Mouse (Mus musculus): ENCODE data around the gene Tgfbr2. TPM values are rescaled to one million over a fixed set of nuclear protein-coding genes. Genes with fewer than 3 reads are reported as not detected.

The Tgfbr2 gene
- polyA plus RNA-seq, 1 experiment from 2014 or later, result 7.8 TPM

GRCm38 (mm10) chr9:116167304-116167880 lies 7.8 kb downstream of the Tgfbr2 start:
- H3K9me3 ChIP-seq, result no peaks in the 10 kb centered on the region
- H3K4me3 ChIP-seq (replicated peaks), result no peak overlapping the region
- no peak overlapping the region for H3K9ac ChIP-seq
- peaks cover 6% of the 10 kb centered on the region; the same call in 1 of the 2 replicates for H3K4me1 ChIP-seq
- H3K27me3 ChIP-seq, result no peaks in the 10 kb centered on the region
- no peaks in the 10 kb centered on the region for H3K36me3 ChIP-seq (replicated peaks)
- H3K4me2 ChIP-seq, result no peak overlapping the region
- 87% methylated on average over 6 of the region's 6 CpGs for WGBS
- no peak for ATAC-seq (ENCODE audit: low FRiP score)
- H3K27ac ChIP-seq, result no peak overlapping the region

- no peak overlapping the region for H3K4me3 ChIP-seq (replicated peaks)
- peaks cover 6% of the 10 kb centered on the region; the same call in 1 of the 2 replicates for H3K4me1 ChIP-seq
- H3K36me3 ChIP-seq (replicated peaks), result no peaks in the 10 kb centered on the region
- no peak overlapping the region for H3K9ac ChIP-seq
- ATAC-seq (ENCODE audit: low FRiP score), result no peak
- WGBS, result 78% methylated on average over 6 of the region's 6 CpGs
- H3K27ac ChIP-seq, result no peak overlapping the region
- H3K27me3 ChIP-seq, result no peaks in the 10 kb centered on the region
- H3K4me2 ChIP-seq, result no peak overlapping the region
- H3K9me3 ChIP-seq, result no peaks in the 10 kb centered on the region
Observed at GRCm38 (mm10) chr9:116166363-116166762, 8.8 kb downstream of the Tgfbr2 start.

- 78% methylated on average over 6 of the region's 6 CpGs for WGBS
- Histone ChIP-seq H3K36me3 (replicated peaks) (no peaks in the 10 kb centered on the region), H3K9ac (no peak overlapping the region), H3K27me3 (no peaks in the 10 kb centered on the region), H3K4me1 (no peaks in the 10 kb centered on the region), H3K9me3 (no peaks in the 10 kb centered on the region), H3K4me3 (replicated peaks) (no peak overlapping the region), H3K27ac (no peak overlapping the region), H3K4me2 (no peak overlapping the region)
- no peak for ATAC-seq (ENCODE audit: low FRiP score)
Observed at GRCm38 (mm10) chr9:116163883-116164282, 11.3 kb downstream of the Tgfbr2 start.

- Histone ChIP-seq H3K4me2 (no peak overlapping the region), H3K4me1 (no peaks in the 10 kb centered on the region), H3K27ac (no peak overlapping the region), H3K36me3 (replicated peaks) (no peaks in the 10 kb centered on the region), H3K27me3 (no peaks in the 10 kb centered on the region), H3K9me3 (no peaks in the 10 kb centered on the region), H3K4me3 (replicated peaks) (no peak overlapping the region), H3K9ac (no peak overlapping the region)
- ATAC-seq (ENCODE audit: low FRiP score), result no peak
- 92% methylated on average over 7 of the region's 7 CpGs for WGBS
Observed at GRCm38 (mm10) chr9:116162866-116163374, 12.2 kb downstream of the Tgfbr2 start.

GRCm38 (mm10) chr9:116160860-116161259 lies 14.3 kb downstream of the Tgfbr2 start:
- H3K4me3 ChIP-seq (replicated peaks), result no peak overlapping the region
- H3K9ac ChIP-seq, result no peak overlapping the region

GRCm38 (mm10) chr9:116160067-116160466 lies 15.1 kb downstream of the Tgfbr2 start:
- Histone ChIP-seq H3K4me1 (no peaks in the 10 kb centered on the region), H3K36me3 (replicated peaks) (no peaks in the 10 kb centered on the region), H3K4me3 (replicated peaks) (no peak overlapping the region), H3K27me3 (no peaks in the 10 kb centered on the region), H3K9me3 (no peaks in the 10 kb centered on the region), H3K9ac (no peak overlapping the region), H3K27ac (no peak overlapping the region), H3K4me2 (no peak overlapping the region)
- 90% methylated on average over 3 of the region's 3 CpGs for WGBS
- no peak for ATAC-seq (ENCODE audit: low FRiP score)

More at GRCm38 (mm10) chr9:116160860-116161259, 14.3 kb downstream of the Tgfbr2 start:
- no peaks in the 10 kb centered on the region for H3K27me3 ChIP-seq
- no peaks in the 10 kb centered on the region for H3K4me1 ChIP-seq
- no peaks in the 10 kb centered on the region for H3K36me3 ChIP-seq (replicated peaks)
- H3K9me3 ChIP-seq, result no peaks in the 10 kb centered on the region
- no peak overlapping the region for H3K4me2 ChIP-seq
- no peak overlapping the region for H3K27ac ChIP-seq
- 92% methylated on average over 7 of the region's 7 CpGs for WGBS
- no peak for ATAC-seq (ENCODE audit: low FRiP score)

- Histone ChIP-seq H3K36me3 (replicated peaks) (no peaks in the 10 kb centered on the region), H3K27me3 (no peaks in the 10 kb centered on the region), H3K4me1 (no peaks in the 10 kb centered on the region), H3K4me3 (replicated peaks) (no peak overlapping the region), H3K4me2 (no peak overlapping the region), H3K9ac (no peak overlapping the region), H3K9me3 (no peaks in the 10 kb centered on the region), H3K27ac (no peak overlapping the region)
- ATAC-seq (ENCODE audit: low FRiP score), result no peak
- WGBS, result 90% methylated on average over 5 of the region's 5 CpGs
Observed at GRCm38 (mm10) chr9:116156501-116156900, 18.7 kb downstream of the Tgfbr2 start.

GRCm38 (mm10) chr9:116152878-116153277 lies 22.3 kb downstream of the Tgfbr2 start:
- 85% methylated on average over 4 of the region's 4 CpGs for WGBS
- no peak for ATAC-seq (ENCODE audit: low FRiP score)

GRCm38 (mm10) chr9:116150725-116151396 lies 24.3 kb downstream of the Tgfbr2 start:
- H3K27me3 ChIP-seq, result no peaks in the 10 kb centered on the region
- H3K36me3 ChIP-seq (replicated peaks), result no peaks in the 10 kb centered on the region
- no peak for ATAC-seq (ENCODE audit: low FRiP score)
- H3K4me2 ChIP-seq, result no peak overlapping the region
- H3K9ac ChIP-seq, result no peak overlapping the region
- WGBS, result 10% methylated on average over 7 of the region's 7 CpGs
- H3K27ac ChIP-seq, result no peak overlapping the region
- H3K4me1 ChIP-seq, result peaks cover 8% of the 10 kb centered on the region; the same call in 1 of the 2 replicates
- H3K9me3 ChIP-seq, result no peaks in the 10 kb centered on the region
- H3K4me3 ChIP-seq (replicated peaks), result no peak overlapping the region

More at GRCm38 (mm10) chr9:116152878-116153277, 22.3 kb downstream of the Tgfbr2 start:
- H3K4me2 ChIP-seq, result no peak overlapping the region
- peaks cover 8% of the 10 kb centered on the region; the same call in 1 of the 2 replicates for H3K4me1 ChIP-seq
- H3K36me3 ChIP-seq (replicated peaks), result no peaks in the 10 kb centered on the region
- H3K4me3 ChIP-seq (replicated peaks), result no peak overlapping the region
- H3K9me3 ChIP-seq, result no peaks in the 10 kb centered on the region
- H3K27ac ChIP-seq, result no peak overlapping the region
- no peak overlapping the region for H3K9ac ChIP-seq
- no peaks in the 10 kb centered on the region for H3K27me3 ChIP-seq

GRCm38 (mm10) chr9:116148809-116149208 lies 26.4 kb downstream of the Tgfbr2 start:
- H3K4me3 ChIP-seq (replicated peaks), result no peak overlapping the region
- peaks cover 8% of the 10 kb centered on the region; the same call in 1 of the 2 replicates for H3K4me1 ChIP-seq
- H3K27me3 ChIP-seq, result no peaks in the 10 kb centered on the region
- 95% methylated on average over 7 of the region's 7 CpGs for WGBS
- no peaks in the 10 kb centered on the region for H3K9me3 ChIP-seq
- no peak overlapping the region for H3K4me2 ChIP-seq
- no peak overlapping the region for H3K27ac ChIP-seq
- no peak for ATAC-seq (ENCODE audit: low FRiP score)
- no peak overlapping the region for H3K9ac ChIP-seq
- no peaks in the 10 kb centered on the region for H3K36me3 ChIP-seq (replicated peaks)

GRCm38 (mm10) chr9:116146235-116146634 lies 28.9 kb downstream of the Tgfbr2 start:
- ATAC-seq (ENCODE audit: low FRiP score), result no peak
- H3K27me3 ChIP-seq, result no peaks in the 10 kb centered on the region
- H3K9ac ChIP-seq, result no peak overlapping the region
- no peaks in the 10 kb centered on the region for H3K36me3 ChIP-seq (replicated peaks)
- H3K4me3 ChIP-seq (replicated peaks), result no peak overlapping the region
- no peak overlapping the region for H3K4me2 ChIP-seq
- H3K27ac ChIP-seq, result no peak overlapping the region
- 68% methylated on average over 9 of the region's 9 CpGs for WGBS
- H3K4me1 ChIP-seq, result peaks cover 8% of the 10 kb centered on the region; the same call in 1 of the 2 replicates
- H3K9me3 ChIP-seq, result no peaks in the 10 kb centered on the region

GRCm38 (mm10) chr9:116145231-116145641 lies 29.9 kb downstream of the Tgfbr2 start:
- no peaks in the 10 kb centered on the region for H3K27me3 ChIP-seq
- H3K4me3 ChIP-seq (replicated peaks), result no peak overlapping the region
- H3K9me3 ChIP-seq, result no peaks in the 10 kb centered on the region
- H3K4me2 ChIP-seq, result no peak overlapping the region
- H3K27ac ChIP-seq, result no peak overlapping the region
- no peak overlapping the region for H3K9ac ChIP-seq
- ATAC-seq (ENCODE audit: low FRiP score), result 0 out of 2 replicates have a peak, but pooled peaks have one; percentile 39
- 65% methylated on average over 10 of the region's 10 CpGs for WGBS
- H3K4me1 ChIP-seq, result no peaks in the 10 kb centered on the region
- H3K36me3 ChIP-seq (replicated peaks), result no peaks in the 10 kb centered on the region
